Mouse (Mus musculus): ENCODE data around the gene Marveld2.

Gene Marveld2

GRCm38 (mm10) chr13:100602239-100602902 lies 14.4 kb downstream of the Marveld2 start:
- in situ Hi-C loops (cut with MboI, MseI) = loop anchor here in 1 of 2 experiments (25.0 kb wide), 1 partner anchor 1765 kb away; no protein-coding TSS in a partner anchor

- in situ Hi-C loops (cut with MboI, MseI) = loop anchor here in 1 of 2 experiments (25.0 kb wide), 1 partner anchor 1764 kb away; no protein-coding TSS in a partner anchor
Measured at GRCm38 (mm10) chr13:100601034-100601433, 15.7 kb downstream of the Marveld2 start.

GRCm38 (mm10) chr13:100600317-100600716 lies 16.5 kb downstream of the Marveld2 start:
- in situ Hi-C loops (cut with MboI, MseI) = loop anchor here in 1 of 2 experiments (25.0 kb wide), 1 partner anchor 1763 kb away; no protein-coding TSS in a partner anchor

- in situ Hi-C loops (cut with MboI, MseI) = no loop called here
Measured at GRCm38 (mm10) chr13:100597284-100597683, 19.5 kb downstream of the Marveld2 start.

GRCm38 (mm10) chr13:100595552-100595885 lies 21.3 kb downstream of the Marveld2 start:
- in situ Hi-C loops (cut with MboI, MseI) = no loop called here

GRCm38 (mm10) chr13:100594838-100595551 lies 21.8 kb downstream of the Marveld2 start:
- in situ Hi-C loops (cut with MboI, MseI) = no loop called here

- in situ Hi-C loops (cut with MboI, MseI) = no loop called here
Measured at GRCm38 (mm10) chr13:100594041-100594792, 22.6 kb downstream of the Marveld2 start.

GRCm38 (mm10) chr13:100588646-100589045 lies 28.1 kb downstream of the Marveld2 start:
- in situ Hi-C loops (cut with MboI, MseI) = loop anchor here in 1 of 2 experiments (5.0 kb wide), 1 partner anchor 96 kb away; the partner anchor contains the start of gene Gtf2h2

GRCm38 (mm10) chr13:100582144-100582543 lies 34.6 kb downstream of the Marveld2 start:
- in situ Hi-C loops (cut with MboI, MseI) = no loop called here

- in situ Hi-C loops (cut with MboI, MseI) = no loop called here
Measured at GRCm38 (mm10) chr13:100581701-100582100, 35.1 kb downstream of the Marveld2 start.

GRCm38 (mm10) chr13:100579951-100580350 lies 36.8 kb downstream of the Marveld2 start:
- in situ Hi-C loops (cut with MboI, MseI) = no loop called here

GRCm38 (mm10) chr13:100579220-100579619 lies 37.6 kb downstream of the Marveld2 start:
- in situ Hi-C loops (cut with MboI, MseI) = no loop called here

- in situ Hi-C loops (cut with MboI, MseI) = no loop called here
Measured at GRCm38 (mm10) chr13:100575950-100576349, 40.8 kb downstream of the Marveld2 start.

GRCm38 (mm10) chr13:100570713-100571112 lies 46.1 kb downstream of the Marveld2 start:
- in situ Hi-C loops (cut with MboI, MseI) = no loop called here

- in situ Hi-C loops (cut with MboI, MseI) = loop anchor here (5.0 kb wide), 2 partner anchors 41 to 49 kb away; partner anchors contain the start of gene Marveld2 (in 1 of the 2)
Measured at GRCm38 (mm10) chr13:100568359-100568758, 48.4 kb downstream of the Marveld2 start.

GRCm38 (mm10) chr13:100559449-100559848 lies 57.3 kb downstream of the Marveld2 start:
- in situ Hi-C loops (cut with MboI, MseI) = no loop called here

GRCm38 (mm10) chr13:100557011-100557410 lies 59.8 kb downstream of the Marveld2 start:
- in situ Hi-C loops (cut with MboI, MseI) = no loop called here

- in situ Hi-C loops (cut with MboI, MseI) = no loop called here
Measured at GRCm38 (mm10) chr13:100553042-100553437, 63.7 kb downstream of the Marveld2 start.

- in situ Hi-C loops (cut with MboI, MseI) = no loop called here
Measured at GRCm38 (mm10) chr13:100552369-100553041, 64.3 kb downstream of the Marveld2 start, which contains the start of gene Ocln. Ocln (minus strand) TSS chr13:100552718.

- in situ Hi-C loops (cut with MboI, MseI) = no loop called here
Measured at GRCm38 (mm10) chr13:100552009-100552368, 64.8 kb downstream of the Marveld2 start.

- in situ Hi-C loops (cut with MboI, MseI) = no loop called here
Measured at GRCm38 (mm10) chr13:100551371-100552008, 65.3 kb downstream of the Marveld2 start.
